In the genomic region with DNA sequence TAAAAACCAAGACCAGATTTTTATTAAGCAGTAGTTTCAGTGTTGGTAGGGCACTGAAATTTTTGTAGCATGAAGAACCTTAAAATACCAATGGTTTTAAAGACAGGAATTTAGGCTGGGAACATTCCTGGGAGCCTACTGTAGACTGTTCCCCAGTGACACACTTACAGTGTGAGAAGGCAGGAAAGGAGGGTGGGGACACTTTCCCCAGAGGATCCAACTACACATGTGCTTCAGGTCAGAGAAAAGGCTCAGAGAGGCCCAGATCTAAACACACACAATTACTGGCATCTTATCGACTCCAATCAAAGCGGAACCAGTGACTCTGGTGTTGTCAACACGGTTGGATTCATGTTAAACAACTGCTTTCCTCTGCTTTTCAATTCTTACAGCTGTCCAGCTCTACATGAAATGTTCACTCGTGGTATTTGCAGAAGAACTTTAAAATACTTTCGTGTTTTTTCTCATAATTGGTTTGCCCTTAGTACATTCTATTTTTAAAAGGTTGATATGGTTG, we compare ENCODE assay signal across 11 mouse cellular contexts. TPM values are rescaled to one million over a fixed set of nuclear protein-coding genes. Genes with fewer than 3 reads are reported as not detected.
A peak's percentile ranks its signal among the peaks of the same experiment; 100 is the strongest.
DNase-seq lines count a peak whose midpoint lies in the region; ATAC-seq lines count a peak whose summit lies in the region.
"Had no signal": no experiment of that assay in that cellular context is flagged by ENCODE, and none has a peak within 500 bp of the region (broad histone marks: within the 10 kb centered on the region; RNA-seq: fewer than 3 reads in every experiment).

No protein-coding gene starts in this region.

- H3K4me3 ChIP-seq in neural tube, embryonic 11.5 days (ENCODE audit: low read depth, low read length): no peak overlapping the region
- no peak overlapping the region for H3K4me3 ChIP-seq in forebrain, embryonic 13.5 days
- no peak overlapping the region for H3K4me3 ChIP-seq in limb, embryonic 13.5 days
- H3K4me3 ChIP-seq in neural tube, embryonic 15.5 days (replicated peaks): no peak overlapping the region
- H3K4me3 ChIP-seq: embryonic facial prominence, embryonic 13.5 days had no signal

- no peaks in the 10 kb centered on the region for H3K9me3 ChIP-seq in neural tube, embryonic 11.5 days (ENCODE audit: control insufficient read depth, low read length)
- H3K9me3 ChIP-seq in forebrain, embryonic 13.5 days (replicated peaks): 0 out of 2 replicates have a peak, but pooled peaks cover 3% of the 10 kb centered on the region
- H3K9me3 ChIP-seq in limb, embryonic 13.5 days: 0 out of 2 replicates have a peak, but pooled peaks cover 3% of the 10 kb centered on the region
- H3K9me3 ChIP-seq in neural tube, embryonic 15.5 days (replicated peaks): no peaks in the 10 kb centered on the region
- H3K9me3 ChIP-seq: embryonic facial prominence, embryonic 13.5 days; G1E had no signal

- DNase-seq in neural tube, embryonic 11.5 days (ENCODE audit: low spot score): no peak
- DNase-seq in neural tube, embryonic 10.5 days (ENCODE audit: extremely low spot score, low spot score): no peak
- DNase-seq in right cerebral cortex, postnatal 36 days (ENCODE audit: low spot score in 2 of 2): no peak
- no peak for DNase-seq in thymus, postnatal 4 days
- DNase-seq: heart, postnatal 4 days; kidney, postnatal 10 days had no signal

- peak overlapping the region; percentile 94 for H3K27ac ChIP-seq in neural tube, embryonic 11.5 days (ENCODE audit: low read depth, low read length)
- peak overlapping the region; percentile 98 for H3K27ac ChIP-seq in forebrain, embryonic 13.5 days
- H3K27ac ChIP-seq in limb, embryonic 13.5 days: no peak overlapping the region
- peak overlapping the region; percentile 85 for H3K27ac ChIP-seq in neural tube, embryonic 15.5 days (replicated peaks)
- H3K27ac ChIP-seq: embryonic facial prominence, embryonic 13.5 days had no signal

- peaks cover 3% of the 10 kb centered on the region; the same call in 1 of the 2 replicates for H3K36me3 ChIP-seq in neural tube, embryonic 11.5 days (ENCODE audit: control insufficient read depth, insufficient read depth, low read length)
- H3K36me3 ChIP-seq in forebrain, embryonic 13.5 days (ENCODE audit: poor library complexity, severe bottlenecking): peaks cover 15% of the 10 kb centered on the region; the same call in 1 of the 2 replicates
- peaks cover 20% of the 10 kb centered on the region for H3K36me3 ChIP-seq in limb, embryonic 13.5 days
- no peaks in the 10 kb centered on the region for H3K36me3 ChIP-seq in neural tube, embryonic 15.5 days

- no peak overlapping the region for H3K9ac ChIP-seq in neural tube, embryonic 11.5 days (ENCODE audit: low read length)
- no peak overlapping the region for H3K9ac ChIP-seq in forebrain, embryonic 13.5 days
- H3K9ac ChIP-seq in limb, embryonic 13.5 days: no peak overlapping the region
- no peak overlapping the region for H3K9ac ChIP-seq in neural tube, embryonic 15.5 days (replicated peaks)
- H3K9ac ChIP-seq: embryonic facial prominence, embryonic 13.5 days had no signal

- peak overlapping the region; percentile 1; the same call in 1 of the 2 replicates for H3K4me2 ChIP-seq in neural tube, embryonic 11.5 days (ENCODE audit: low read depth)
- peak overlapping the region; percentile 23; the same call in 1 of the 2 replicates for H3K4me2 ChIP-seq in forebrain, embryonic 13.5 days
- no peak overlapping the region for H3K4me2 ChIP-seq in limb, embryonic 13.5 days (replicated peaks)
- H3K4me2 ChIP-seq in neural tube, embryonic 15.5 days: no peak overlapping the region
- H3K4me2 ChIP-seq: embryonic facial prominence, embryonic 13.5 days had no signal

- WGBS in neural tube, embryonic 11.5 days: 64% methylated on average over 5 of the region's 5 CpGs
- WGBS in forebrain, embryonic 13.5 days: 29% methylated on average over 5 of the region's 5 CpGs
- WGBS in limb, embryonic 13.5 days: 82% methylated on average over 5 of the region's 5 CpGs
- 33% methylated on average over 5 of the region's 5 CpGs for WGBS in neural tube, embryonic 15.5 days

- no peaks in the 10 kb centered on the region for H3K27me3 ChIP-seq in neural tube, embryonic 11.5 days (ENCODE audit: control insufficient read depth, insufficient read depth, low read length)
- no peaks in the 10 kb centered on the region for H3K27me3 ChIP-seq in forebrain, embryonic 13.5 days
- H3K27me3 ChIP-seq in limb, embryonic 13.5 days: no peaks in the 10 kb centered on the region
- H3K27me3 ChIP-seq in neural tube, embryonic 15.5 days (replicated peaks): no peaks in the 10 kb centered on the region
- H3K27me3 ChIP-seq: embryonic facial prominence, embryonic 13.5 days had no signal

- H3K4me1 ChIP-seq in neural tube, embryonic 11.5 days (ENCODE audit: control insufficient read depth, insufficient read depth, low read length): peaks cover 14% of the 10 kb centered on the region
- H3K4me1 ChIP-seq in forebrain, embryonic 13.5 days: peaks cover 56% of the 10 kb centered on the region
- peaks cover 20% of the 10 kb centered on the region for H3K4me1 ChIP-seq in limb, embryonic 13.5 days
- peaks cover 34% of the 10 kb centered on the region for H3K4me1 ChIP-seq in neural tube, embryonic 15.5 days

- no peak for ATAC-seq in neural tube, embryonic 11.5 days (ENCODE audit: insufficient read depth, low FRiP score, low TSS enrichment)
- no peak for ATAC-seq in forebrain, embryonic 13.5 days
- 0 out of 2 replicates have a peak, but pooled peaks have one; percentile 36 for ATAC-seq in limb, embryonic 13.5 days (ENCODE audit: low FRiP score, low read depth)
- no peak for ATAC-seq in neural tube, embryonic 15.5 days (ENCODE audit: low FRiP score)

RNA-seq across cellular contexts. Expression of gene Cdc42se2, which starts 32.3 kb away (rescaled TPM):
- polyA plus RNA-seq in neural tube, embryonic 11.5 days (2014; fragmentation: Nextera tagmentation; extraction: Ambion mirVana): 202 and 203 TPM in 2 replicates
- polyA plus RNA-seq in forebrain, embryonic 13.5 days (2015; fragmentation: Nextera tagmentation; extraction: Ambion mirVana): 204 and 230 TPM in 2 replicates
- 96.1 and 99.2 TPM in 2 replicates for polyA plus RNA-seq in limb, embryonic 13.5 days (2015; fragmentation: Nextera tagmentation; extraction: Ambion mirVana)
- polyA plus RNA-seq in neural tube, embryonic 15.5 days (2015; fragmentation: Nextera tagmentation; extraction: Ambion mirVana): 120 and 130 TPM in 2 replicates

Comparison
In these comparisons a context has a peak if more than half of its experiments do, and no peak if none do; other contexts are left out.
1. H3K4me2 ChIP-seq: peak in neural tube, embryonic 11.5 days (single experiment) and forebrain, embryonic 13.5 days (single experiment); none in limb, embryonic 13.5 days (single experiment) and neural tube, embryonic 15.5 days (single experiment).